Mouse (Mus musculus) frontal cortex, postnatal 14 days (tissue): ENCODE results near the gene Mrps27.
A peak's percentile ranks its signal among the peaks of the same experiment; 100 is the strongest.
"Not testable (repeated sequence)": the region's sequence is repeated elsewhere in the genome, so short reads cannot be mapped to it uniquely, and the experiment has no call there.

Experiments
- DNase-seq, 2 experiments: peaks; one replicate each; pipeline ENCODE4 v3.0.0; 2022; ENCODE audit warnings: low spot score in 2 of 2

Gene Mrps27

GRCm38 (mm10) chr13:99344599-99345575 lies at the start of gene Mrps27, which contains the start of gene Ptcd2:
Mrps27 (plus strand) TSS chr13:99344786.
Ptcd2 (minus strand) TSS chr13:99344705.
- DNase-seq: peak; percentile 92 to 95

DNA sequence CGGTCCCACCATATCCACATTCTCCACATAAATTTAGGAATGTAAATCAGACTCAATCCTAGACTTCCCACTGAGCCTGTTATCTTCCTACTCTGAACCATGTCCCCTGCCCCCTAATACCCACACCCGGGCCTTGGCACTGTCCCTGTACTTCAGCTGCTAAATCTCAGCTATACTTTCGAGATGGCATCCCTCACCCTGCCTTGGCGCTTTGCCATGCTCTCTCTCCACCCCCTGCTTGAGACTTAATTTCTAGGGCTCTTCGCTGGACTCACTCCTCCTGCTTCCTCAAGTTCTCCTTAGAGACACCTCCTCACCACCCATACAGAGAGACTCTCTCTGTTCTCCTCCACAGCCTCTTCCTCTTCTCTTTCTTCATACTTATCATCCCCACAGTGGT lies 44.7 kb upstream of the Mrps27 start:
- no peak for DNase-seq

DNA sequence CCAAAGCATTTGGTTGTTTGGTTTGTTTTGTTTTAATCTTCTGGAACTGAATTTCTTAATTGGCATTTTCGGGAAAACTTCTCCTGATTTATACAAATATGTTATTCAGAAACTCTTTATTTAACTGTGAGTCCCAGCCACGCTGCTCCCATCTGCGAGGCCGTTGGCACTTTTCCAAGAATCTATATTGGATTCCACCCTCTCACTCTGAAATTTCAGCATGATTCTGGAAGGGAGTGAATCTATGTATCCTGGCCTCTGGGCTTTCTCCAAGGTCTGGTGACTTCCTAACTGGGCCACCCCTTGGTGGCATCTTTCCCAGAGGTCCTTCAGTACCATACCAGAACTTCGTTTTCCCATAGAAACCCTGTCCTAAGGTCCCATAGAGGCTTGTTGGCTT lies 40.7 kb upstream of the Mrps27 start:
- DNase-seq: peak; percentile 40 to 49

GRCm38 (mm10) chr13:99304365-99304764 lies 40.2 kb upstream of the Mrps27 start:
- no peak for DNase-seq

DNA sequence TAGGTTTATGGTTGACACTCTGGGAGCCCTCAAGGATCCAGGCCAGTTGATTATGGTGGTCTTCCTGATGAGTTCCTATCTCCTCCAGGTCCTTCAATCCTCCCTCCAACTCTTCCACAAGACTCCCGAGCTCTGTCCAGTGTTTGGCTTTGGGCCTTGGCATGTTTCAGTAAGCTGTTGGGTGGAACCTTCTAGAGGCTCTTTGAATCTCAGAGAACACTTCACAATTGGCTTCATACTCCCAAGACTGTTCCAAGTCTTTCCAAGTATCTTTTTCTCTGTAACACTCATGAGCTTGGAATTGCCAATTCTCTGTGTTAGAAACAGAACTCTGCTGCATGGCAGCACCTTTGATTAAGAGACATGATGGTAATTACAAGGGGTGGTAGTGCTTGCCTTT lies 39.4 kb upstream of the Mrps27 start:
- DNase-seq: no peak

DNA sequence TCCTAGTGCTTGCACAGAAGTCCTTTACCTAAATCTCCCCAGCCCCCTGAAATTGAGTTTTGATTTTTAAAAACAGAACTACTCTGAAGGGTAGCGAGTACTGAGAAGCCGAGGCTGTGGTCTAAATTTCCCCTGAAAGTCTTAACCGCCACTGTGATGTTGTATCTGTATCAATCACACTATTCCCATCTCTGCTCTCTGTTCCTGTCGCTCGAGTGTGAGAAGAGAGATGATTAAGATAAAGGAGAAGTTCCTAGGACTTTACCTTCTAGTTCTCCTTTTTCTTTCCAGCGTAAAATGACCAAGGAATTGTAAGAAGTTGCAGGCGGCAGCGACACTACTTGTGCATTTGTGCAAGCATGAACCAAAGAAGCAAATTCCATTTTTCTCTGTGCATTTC lies 38.4 kb upstream of the Mrps27 start:
- DNase-seq: no peak

DNA sequence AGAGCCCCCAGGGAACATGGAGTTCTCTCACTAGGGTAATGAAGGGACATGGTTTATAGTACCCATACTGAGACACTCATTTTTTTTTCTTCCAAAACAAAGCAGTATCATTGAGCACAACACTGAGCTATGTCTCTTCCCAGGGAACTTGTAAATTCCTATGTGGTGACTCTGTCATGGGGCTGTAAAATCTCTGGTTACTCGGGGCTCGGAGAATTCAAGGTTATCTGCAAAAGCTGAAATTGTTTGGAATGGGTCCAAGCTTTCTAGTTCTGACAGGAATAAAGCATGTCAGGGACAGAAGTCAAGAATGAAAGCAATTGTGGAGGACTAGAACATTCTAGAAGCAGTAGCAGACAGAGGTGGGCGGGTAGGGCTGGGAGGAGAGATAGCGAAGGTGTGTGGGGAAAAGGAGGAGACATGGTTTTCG lies 36.6 kb upstream of the Mrps27 start:
- DNase-seq: no peak

- no peak for DNase-seq
Observed at GRCm38 (mm10) chr13:99308393-99308792, 36.2 kb upstream of the Mrps27 start.

DNA sequence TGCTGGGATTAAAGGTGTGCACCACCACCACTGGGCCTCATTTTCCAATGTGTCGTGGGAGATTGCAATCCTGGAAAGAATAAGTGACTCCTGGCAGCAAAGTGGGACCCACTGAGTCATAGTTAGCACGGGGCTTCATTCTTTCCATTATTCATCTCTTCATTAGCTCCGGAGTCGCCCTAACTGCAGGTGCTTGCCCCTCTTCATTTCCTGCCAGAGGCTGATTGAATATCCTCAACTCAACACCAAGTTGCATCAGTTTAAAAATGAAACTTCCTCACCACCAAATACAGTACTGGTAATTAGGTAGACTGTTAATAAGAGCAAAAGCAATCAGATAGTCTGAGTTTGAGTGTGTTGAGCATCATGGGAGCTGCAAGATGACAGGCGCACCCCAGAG lies 30.5 kb upstream of the Mrps27 start:
- DNase-seq: no peak

DNA sequence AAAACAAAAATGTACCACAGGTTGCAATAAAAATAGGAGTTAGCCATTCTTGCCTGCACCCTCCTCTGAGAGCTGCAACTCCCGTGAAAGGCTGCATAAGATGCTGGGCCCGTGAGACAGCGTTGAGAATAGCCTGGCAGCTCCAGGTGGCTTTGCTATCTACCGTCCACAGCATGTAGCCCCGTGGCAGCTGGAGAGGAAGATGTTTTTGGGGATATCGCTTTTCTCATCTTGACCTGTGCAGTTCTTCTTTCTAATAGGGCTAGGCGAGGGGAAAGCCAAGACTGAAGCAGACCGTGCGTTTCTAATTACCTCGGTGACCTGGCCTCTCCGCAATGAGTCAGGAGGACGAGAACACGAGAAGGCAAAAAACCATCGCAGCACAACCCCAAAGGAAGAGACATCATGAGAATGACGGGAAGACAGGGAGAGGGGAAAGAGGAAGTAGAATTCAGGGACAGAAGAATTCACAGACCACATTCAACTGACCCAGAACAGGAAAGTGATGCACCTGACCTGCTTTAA lies 29.9 kb upstream of the Mrps27 start:
- DNase-seq: no peak

DNA sequence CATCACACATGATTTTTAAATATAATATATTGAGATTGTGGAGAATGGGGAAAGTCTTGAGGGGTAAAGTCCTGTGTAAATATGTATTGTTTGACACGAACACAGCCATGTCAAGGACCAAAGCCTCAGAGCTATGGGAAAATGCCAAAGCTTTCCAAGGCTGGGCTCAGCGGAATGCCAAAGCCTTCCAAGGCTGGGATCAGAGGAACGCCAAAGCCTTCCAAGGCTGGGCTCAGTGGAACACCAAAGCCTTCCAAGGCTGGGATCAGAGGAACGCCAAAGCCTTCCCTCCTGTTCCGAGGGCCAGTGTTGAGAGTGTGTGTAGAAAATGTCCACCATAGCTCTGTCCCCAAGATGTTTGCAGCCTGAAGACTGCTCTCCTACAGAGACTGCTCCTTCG lies 28.2 kb upstream of the Mrps27 start:
- DNase-seq: no peak

DNA sequence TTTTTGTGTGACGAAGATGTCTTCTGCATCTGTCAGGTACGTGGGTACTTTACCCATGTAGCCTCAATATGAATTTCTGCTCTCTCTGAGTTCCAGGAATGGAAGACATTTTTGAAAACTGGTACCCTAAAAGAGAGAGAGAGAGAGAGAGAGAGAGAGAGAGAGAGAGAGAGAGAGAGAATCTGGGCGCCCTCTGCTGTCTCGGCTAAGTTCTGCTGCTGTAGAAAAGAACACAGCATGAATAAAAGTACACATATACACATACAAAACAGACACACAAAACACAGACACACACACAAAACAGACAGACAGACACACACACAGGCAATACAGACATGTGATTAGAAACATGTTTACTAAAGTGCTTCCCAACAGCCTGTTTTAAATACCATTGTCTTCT lies 27.5 kb upstream of the Mrps27 start:
- peak in 1 of 2 experiments; percentile 46 for DNase-seq

GRCm38 (mm10) chr13:99320453-99320852 lies 24.1 kb upstream of the Mrps27 start:
- DNase-seq: no peak

GRCm38 (mm10) chr13:99322915-99323314 lies 21.7 kb upstream of the Mrps27 start:
- not testable (repeated sequence) for DNase-seq

- DNase-seq: no peak
Observed at GRCm38 (mm10) chr13:99323632-99324336, 20.8 kb upstream of the Mrps27 start.

- not testable (repeated sequence) for DNase-seq
Observed at GRCm38 (mm10) chr13:99324337-99324685, 20.3 kb upstream of the Mrps27 start.

DNA sequence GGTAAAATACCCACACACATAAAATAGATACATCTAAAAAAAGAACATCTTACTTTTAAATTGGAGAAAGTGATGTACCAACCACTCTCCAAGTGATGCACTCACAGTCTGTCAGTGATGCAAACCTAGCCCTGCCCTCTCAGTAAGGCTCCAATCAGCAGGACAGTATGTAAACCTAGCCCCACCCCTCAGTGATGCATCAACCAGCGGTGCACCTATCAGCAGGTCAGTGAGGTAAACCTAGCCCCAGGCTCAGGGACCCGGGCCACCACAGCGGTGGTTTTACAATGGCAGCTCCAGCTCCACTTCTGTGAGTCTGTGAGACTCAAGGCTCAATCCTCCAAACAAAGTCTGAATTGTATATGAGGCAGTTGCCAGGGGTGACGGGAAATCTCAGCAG lies 13.3 kb upstream of the Mrps27 start:
- DNase-seq: no peak

DNA sequence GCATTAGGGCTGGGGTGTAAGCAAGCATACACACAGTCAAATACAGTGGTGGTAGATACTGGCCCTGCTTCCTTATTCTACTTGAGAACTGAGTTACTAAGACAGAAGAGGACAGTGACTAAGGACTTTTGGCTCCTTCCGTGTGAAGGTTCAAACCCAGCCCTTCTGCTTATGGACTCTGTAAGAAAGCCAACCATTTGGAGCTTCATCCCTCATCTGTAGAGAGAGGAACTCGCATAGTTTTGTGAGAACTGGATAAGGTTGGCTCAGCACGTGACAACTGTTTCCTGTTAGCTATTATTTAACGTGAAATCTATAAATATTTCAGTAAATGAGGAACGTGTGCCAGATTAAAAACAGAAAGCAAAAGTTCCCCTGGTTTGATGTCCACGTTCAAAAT lies 7.1 kb upstream of the Mrps27 start:
- DNase-seq: no peak

DNA sequence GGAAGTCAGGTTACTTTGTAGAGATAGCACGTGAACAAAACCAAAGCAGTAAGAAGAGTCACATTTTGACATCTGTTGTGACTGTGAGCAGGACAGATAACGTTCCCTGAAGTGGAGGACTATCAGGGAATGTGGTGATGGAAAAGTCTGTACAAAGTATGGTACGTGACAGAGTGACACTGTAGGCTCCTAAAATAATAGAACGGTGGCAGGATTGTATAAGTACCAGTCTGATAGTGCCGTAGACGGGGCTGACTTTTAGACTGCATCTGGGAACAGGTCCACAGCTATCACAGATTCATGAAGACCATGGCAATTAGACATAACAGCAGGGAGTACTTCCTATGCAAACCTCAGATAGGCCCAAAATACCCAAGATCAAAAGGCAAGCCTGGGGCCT lies 3.1 kb upstream of the Mrps27 start:
- no peak for DNase-seq

DNA sequence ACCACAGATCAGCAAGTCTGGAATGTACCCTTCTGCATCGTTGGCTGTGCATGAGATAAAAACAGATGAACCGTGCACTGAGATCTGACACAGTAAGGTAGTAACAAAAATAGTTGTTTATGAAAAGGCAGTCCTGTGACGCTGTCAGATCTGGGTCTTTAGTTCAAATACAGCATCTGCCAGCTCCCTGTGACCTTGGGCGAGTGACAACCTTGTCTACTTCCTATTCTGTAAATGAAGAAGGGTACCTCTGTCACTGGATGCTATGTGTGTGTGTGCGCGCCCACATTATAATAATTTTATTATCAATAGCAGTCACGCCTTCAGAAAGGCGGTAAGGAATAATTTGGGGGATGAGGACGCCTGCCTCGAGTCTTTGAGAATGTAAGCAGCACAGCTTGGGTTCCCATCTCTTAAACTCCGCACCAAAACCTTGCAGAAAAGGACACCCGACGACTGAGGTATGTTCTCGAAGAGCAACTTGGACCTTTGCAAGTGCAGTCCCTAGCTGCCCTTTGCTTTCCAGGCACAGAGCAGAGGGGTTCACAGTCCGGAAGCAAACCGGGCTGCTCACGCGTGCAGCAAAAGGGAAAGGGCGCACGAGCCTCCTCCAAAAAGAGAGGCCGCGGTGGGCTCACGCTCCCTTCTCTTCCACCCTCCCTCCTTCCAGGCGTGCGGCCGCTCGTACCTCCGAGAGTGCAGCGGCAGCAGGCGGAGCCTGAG lies 549 bp upstream of the Mrps27 start:
- DNase-seq: no peak

GRCm38 (mm10) chr13:99350009-99350408 lies 5.4 kb downstream of the Mrps27 start:
- DNase-seq: no peak

DNA sequence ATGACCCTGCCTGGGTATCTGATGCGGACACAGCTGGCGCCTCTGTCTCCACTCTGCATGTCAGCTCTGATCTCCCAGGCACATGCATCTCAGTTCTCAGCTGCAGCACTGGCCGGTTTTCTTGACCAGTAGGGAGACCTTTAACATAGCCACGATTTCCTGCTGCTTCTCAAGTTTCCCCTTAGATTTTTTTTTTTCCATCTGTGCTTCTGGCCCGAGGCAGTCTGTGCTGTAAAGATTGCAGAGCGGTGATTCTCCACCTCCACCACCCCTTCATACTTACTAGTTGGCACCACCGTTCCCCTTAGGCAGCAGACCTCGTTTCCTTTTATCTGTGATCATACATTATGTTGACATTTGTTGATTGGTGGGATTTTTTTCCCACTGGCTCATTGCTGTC lies 6.6 kb downstream of the Mrps27 start:
- no peak for DNase-seq
